Mouse (Mus musculus) G1E (cell line): ENCODE measurements around the gene Cyfip1.

ENCODE experiments used
- CTCF ChIP-seq: IDR thresholded peaks from 2 replicates; pipeline ENCODE4 v1.5.1; 2012; ENCODE audit warnings: low read depth, low read length, inconsistent platforms, mixed read lengths
- GATA1 ChIP-seq: IDR thresholded peaks from 2 replicates; pipeline ENCODE4 v1.6.1; 2012; ENCODE audit warnings: borderline replicate concordance, low read length, inconsistent platforms, mixed read lengths
- GATA2 ChIP-seq: IDR thresholded peaks from 2 replicates; pipeline ENCODE4 v1.6.1; 2012; ENCODE audit warnings: low read depth, low read length, inconsistent platforms, borderline replicate concordance
- TAL1 ChIP-seq: conservative IDR thresholded peaks from 2 replicates; pipeline ENCODE4 v1.6.1; 2012; ENCODE audit warnings: low read depth, low read length, inconsistent platforms, mixed read lengths

DNA sequence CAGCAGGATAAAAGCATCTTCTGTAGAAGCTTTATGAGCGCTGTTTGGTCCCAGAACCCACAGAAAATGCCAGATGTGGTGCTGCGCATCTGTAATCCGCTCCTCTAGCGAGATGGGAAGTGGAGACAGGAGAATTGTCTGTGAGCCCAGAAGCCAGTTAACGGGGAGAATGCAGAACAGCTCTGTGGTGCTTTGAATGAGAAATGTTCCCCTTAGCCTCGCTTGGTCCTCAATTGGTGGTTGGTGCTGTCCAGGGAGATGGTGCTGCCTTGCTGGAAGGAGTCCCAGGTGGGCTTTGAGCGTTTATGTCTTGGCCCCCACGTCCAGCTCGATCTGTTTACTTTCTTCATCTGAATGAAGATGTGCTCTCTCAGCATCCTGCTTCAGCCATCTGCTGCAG lies 39.3 kb downstream of the Cyfip1 start:
- no peak for TF ChIP-seq CTCF
- TF ChIP-seq GATA1 = no peak
- no peak for TF ChIP-seq GATA2
- no peak for TF ChIP-seq TAL1
